Mouse (Mus musculus): ENCODE results near the gene Aurka.

DNA sequence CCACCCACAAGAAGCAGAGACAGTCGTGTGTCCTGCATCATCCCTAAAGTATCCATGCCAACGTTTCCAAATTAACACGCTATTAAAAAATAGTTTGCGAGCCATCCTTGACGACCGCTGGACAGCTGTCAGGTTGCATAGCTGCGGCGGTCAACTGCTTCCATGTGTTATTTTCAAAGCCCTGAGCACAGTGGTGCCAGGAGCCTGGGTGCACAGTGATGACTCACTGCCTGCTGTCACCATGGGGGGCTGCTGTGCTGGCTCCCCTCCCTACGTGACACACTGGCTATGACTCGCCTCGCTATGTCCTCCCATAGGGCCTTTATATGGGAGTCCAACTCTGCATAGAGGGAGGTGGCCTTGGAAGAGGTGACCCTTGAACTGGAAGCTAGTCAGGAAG lies 40.8 kb upstream of the Aurka start:
- TF ChIP-seq POLR2A (IDR thresholded peaks at IDR 0.05; ENCODE audit: extremely low read depth, insufficient read depth, low read length) (no peak), CTCF (IDR thresholded peaks at IDR 0.05; ENCODE audit: extremely low read depth, insufficient read depth, low read length) (no peak)
